Mouse (Mus musculus): Measurements from ENCODE around the gene Iglon5. TPM values are rescaled to one million over a fixed set of nuclear protein-coding genes. Genes with fewer than 3 reads are reported as not detected.

Gene Iglon5
- not detected in 2 replicates for polyA plus RNA-seq (2012; ENCODE audit: insufficient read depth, insufficient read length, low replicate concordance, missing spikeins)

GRCm38 (mm10) chr7:43489631-43490125, at the start of gene Iglon5:
TSS of gene Iglon5 (minus strand) at chr7:43490075.
- H3K4me1 ChIP-seq (ENCODE audit: control insufficient read depth, insufficient read depth, low read length): peaks cover 22% of the 10 kb centered on the region
- TF ChIP-seq CTCF (IDR thresholded peaks at IDR 0.05; ENCODE audit: insufficient read depth, low read depth, low read length) (no peak), POLR2A (IDR thresholded peaks at IDR 0.05; ENCODE audit: insufficient read depth, low read depth, low read length) (no peak)
- H3K27ac ChIP-seq (ENCODE audit: insufficient read depth, low read depth, low read length): peak within 1 kb of the TSS; percentile 91
- H3K4me3 ChIP-seq (ENCODE audit: insufficient read depth, low read depth, low read length): peak within 1 kb of the TSS; percentile 66
- WGBS: 2% methylated on average over 23 of the region's 41 CpGs

- TF ChIP-seq POLR2A (IDR thresholded peaks at IDR 0.05; ENCODE audit: insufficient read depth, low read depth, low read length) (no peak), CTCF (IDR thresholded peaks at IDR 0.05; ENCODE audit: insufficient read depth, low read depth, low read length) (no peak)
- Histone ChIP-seq H3K4me1 (ENCODE audit: control insufficient read depth, insufficient read depth, low read length) (no peaks in the 10 kb centered on the region), H3K27ac (ENCODE audit: insufficient read depth, low read depth, low read length) (no peak overlapping the region), H3K4me3 (ENCODE audit: insufficient read depth, low read depth, low read length) (no peak overlapping the region)
- WGBS: 69% methylated on average over 4 of the region's 4 CpGs
These were observed 48.6 kb upstream of the Iglon5 start for GRCm38 (mm10) chr7:43538524-43538923.

- H3K4me3 ChIP-seq (ENCODE audit: insufficient read depth, low read depth, low read length): no peak overlapping the region
- TF ChIP-seq CTCF (IDR thresholded peaks at IDR 0.05; ENCODE audit: insufficient read depth, low read depth, low read length) (no peak), POLR2A (IDR thresholded peaks at IDR 0.05; ENCODE audit: insufficient read depth, low read depth, low read length) (no peak)
- no peaks in the 10 kb centered on the region for H3K4me1 ChIP-seq (ENCODE audit: control insufficient read depth, insufficient read depth, low read length)
- 87% methylated on average over 9 of the region's 9 CpGs for WGBS
- H3K27ac ChIP-seq (ENCODE audit: insufficient read depth, low read depth, low read length): no peak overlapping the region
These were observed 43.1 kb upstream of the Iglon5 start for GRCm38 (mm10) chr7:43532936-43533505.

- 67% methylated on average over 8 of the region's 8 CpGs for WGBS
- H3K4me3 ChIP-seq (ENCODE audit: insufficient read depth, low read depth, low read length): no peak overlapping the region
- TF ChIP-seq POLR2A (IDR thresholded peaks at IDR 0.05; ENCODE audit: insufficient read depth, low read depth, low read length) (no peak), CTCF (IDR thresholded peaks at IDR 0.05; ENCODE audit: insufficient read depth, low read depth, low read length) (no peak)
- no peak overlapping the region for H3K27ac ChIP-seq (ENCODE audit: insufficient read depth, low read depth, low read length)
- H3K4me1 ChIP-seq (ENCODE audit: control insufficient read depth, insufficient read depth, low read length): no peaks in the 10 kb centered on the region
These were observed 40.4 kb upstream of the Iglon5 start for GRCm38 (mm10) chr7:43530216-43530785.

GRCm38 (mm10) chr7:43525313-43525712, 35.4 kb upstream of the Iglon5 start:
- H3K4me3 ChIP-seq (ENCODE audit: insufficient read depth, low read depth, low read length): no peak overlapping the region
- no peaks in the 10 kb centered on the region for H3K4me1 ChIP-seq (ENCODE audit: control insufficient read depth, insufficient read depth, low read length)
- 52% methylated on average over 3 of the region's 3 CpGs for WGBS
- H3K27ac ChIP-seq (ENCODE audit: insufficient read depth, low read depth, low read length): no peak overlapping the region
- TF ChIP-seq CTCF (IDR thresholded peaks at IDR 0.05; ENCODE audit: insufficient read depth, low read depth, low read length) (no peak), POLR2A (IDR thresholded peaks at IDR 0.05; ENCODE audit: insufficient read depth, low read depth, low read length) (no peak)

GRCm38 (mm10) chr7:43522776-43523175, 32.9 kb upstream of the Iglon5 start:
- TF ChIP-seq POLR2A (IDR thresholded peaks at IDR 0.05; ENCODE audit: insufficient read depth, low read depth, low read length): no peak
- TF ChIP-seq CTCF (IDR thresholded peaks at IDR 0.05; ENCODE audit: insufficient read depth, low read depth, low read length): no peak
- Histone ChIP-seq H3K27ac (ENCODE audit: insufficient read depth, low read depth, low read length) (no peak overlapping the region), H3K4me3 (ENCODE audit: insufficient read depth, low read depth, low read length) (no peak overlapping the region), H3K4me1 (ENCODE audit: control insufficient read depth, insufficient read depth, low read length) (no peaks in the 10 kb centered on the region)
- WGBS: 88% methylated on average over 2 of the region's 2 CpGs

- no peaks in the 10 kb centered on the region for H3K4me1 ChIP-seq (ENCODE audit: control insufficient read depth, insufficient read depth, low read length)
- no peak overlapping the region for H3K4me3 ChIP-seq (ENCODE audit: insufficient read depth, low read depth, low read length)
- WGBS: 78% methylated on average over 15 of the region's 15 CpGs
- no peak overlapping the region for H3K27ac ChIP-seq (ENCODE audit: insufficient read depth, low read depth, low read length)
- TF ChIP-seq CTCF (IDR thresholded peaks at IDR 0.05; ENCODE audit: insufficient read depth, low read depth, low read length): no peak
- TF ChIP-seq POLR2A (IDR thresholded peaks at IDR 0.05; ENCODE audit: insufficient read depth, low read depth, low read length): no peak
These were observed 28.5 kb upstream of the Iglon5 start for GRCm38 (mm10) chr7:43518341-43518740.

- Histone ChIP-seq H3K4me3 (ENCODE audit: insufficient read depth, low read depth, low read length) (no peak overlapping the region), H3K4me1 (ENCODE audit: control insufficient read depth, insufficient read depth, low read length) (no peaks in the 10 kb centered on the region), H3K27ac (ENCODE audit: insufficient read depth, low read depth, low read length) (no peak overlapping the region)
- TF ChIP-seq CTCF (IDR thresholded peaks at IDR 0.05; ENCODE audit: insufficient read depth, low read depth, low read length) (no peak), POLR2A (IDR thresholded peaks at IDR 0.05; ENCODE audit: insufficient read depth, low read depth, low read length) (no peak)
- 84% methylated on average over 5 of the region's 5 CpGs for WGBS
These were observed 25.2 kb upstream of the Iglon5 start for GRCm38 (mm10) chr7:43515076-43515475.

GRCm38 (mm10) chr7:43512519-43512918, 22.6 kb upstream of the Iglon5 start:
- no peak overlapping the region for H3K4me3 ChIP-seq (ENCODE audit: insufficient read depth, low read depth, low read length)
- 83% methylated on average over 4 of the region's 4 CpGs for WGBS
- H3K27ac ChIP-seq (ENCODE audit: insufficient read depth, low read depth, low read length): no peak overlapping the region
- no peaks in the 10 kb centered on the region for H3K4me1 ChIP-seq (ENCODE audit: control insufficient read depth, insufficient read depth, low read length)
- TF ChIP-seq POLR2A (IDR thresholded peaks at IDR 0.05; ENCODE audit: insufficient read depth, low read depth, low read length): no peak
- TF ChIP-seq CTCF (IDR thresholded peaks at IDR 0.05; ENCODE audit: insufficient read depth, low read depth, low read length): no peak
